ENCODE assay signal across 9 mouse cellular contexts in genomic region chr4:108387106-108387505, GRCm38 (mm10). TPM values are rescaled to one million over a fixed set of nuclear protein-coding genes. Genes with fewer than 3 reads are reported as not detected.
A peak's percentile ranks its signal among the peaks of the same experiment; 100 is the strongest.
DNase-seq lines count a peak whose midpoint lies in the region; ATAC-seq and TF ChIP-seq lines count a peak whose summit lies in the region.
"Had no signal": no experiment of that assay in that cellular context is flagged by ENCODE, and none has a peak within 500 bp of the region (broad histone marks: within the 10 kb centered on the region; RNA-seq: fewer than 3 reads in every experiment).

No protein-coding gene starts in this region.

- peaks cover 11% of the 10 kb centered on the region; the same call in 1 of the 2 replicates for H3K4me1 ChIP-seq in liver, embryonic 12.5 days
- no peaks in the 10 kb centered on the region; the same call in 1 of the 2 replicates for H3K4me1 ChIP-seq in stomach, postnatal 0 days (replicated peaks; ENCODE audit: control insufficient read depth, insufficient read depth)

- H3K9ac ChIP-seq in liver, embryonic 12.5 days = no peak overlapping the region
- no peak overlapping the region for H3K9ac ChIP-seq in stomach, postnatal 0 days (ENCODE audit: low read length)

- no peak for TF ChIP-seq EP300 in stomach, postnatal 0 days (optimal IDR thresholded peaks at IDR 0.05)

- peaks cover 52% of the 10 kb centered on the region for H3K27me3 ChIP-seq in liver, embryonic 12.5 days (replicated peaks)
- no peaks in the 10 kb centered on the region for H3K27me3 ChIP-seq in stomach, postnatal 0 days (ENCODE audit: control insufficient read depth, insufficient read depth, low read length)

- no peaks in the 10 kb centered on the region for H3K9me3 ChIP-seq in liver, embryonic 12.5 days (replicated peaks)
- no peaks in the 10 kb centered on the region for H3K9me3 ChIP-seq in stomach, postnatal 0 days (ENCODE audit: control insufficient read depth, low read length)

- ATAC-seq in liver, embryonic 12.5 days = no peak
- peak; percentile 58 for ATAC-seq in stomach, postnatal 0 days (ENCODE audit: low FRiP score, low TSS enrichment)

- WGBS in liver, embryonic 12.5 days (ENCODE audit: insufficient replicate concordance) = 36% methylated on average over 4 of the region's 4 CpGs
- WGBS in stomach, postnatal 0 days = 31% methylated on average over 4 of the region's 4 CpGs

- intact Hi-C loops in gastrocnemius, adult 2 months (cut with DNase I) = no loop called here

- peak overlapping the region; percentile 75 for H3K4me3 ChIP-seq in gastrocnemius, adult 2 months
- H3K4me3 ChIP-seq in liver, embryonic 12.5 days = peak overlapping the region; percentile 38; the same call in 1 of the 2 replicates
- H3K4me3 ChIP-seq in stomach, postnatal 0 days (ENCODE audit: low read depth, low read length) = no peak overlapping the region

- H3K4me2 ChIP-seq in liver, embryonic 12.5 days = peak overlapping the region; percentile 63
- H3K4me2 ChIP-seq in stomach, postnatal 0 days (replicated peaks; ENCODE audit: low read depth) = peak overlapping the region; percentile 58

- no peak for DNase-seq in gastrocnemius, adult 2 months
- no peak for DNase-seq in gastrocnemius, adult 8-10 months (ENCODE audit: low spot score in 2 of 2)
- DNase-seq in urinary bladder, postnatal 14 days (ENCODE audit: low spot score) = peak; percentile 35
- DNase-seq in urinary bladder, postnatal 36 days (ENCODE audit: low spot score in 2 of 2) = no peak
- DNase-seq in stomach, postnatal 0 days (ENCODE audit: low spot score) = peak; percentile 71
- DNase-seq in spleen, postnatal 4 days (ENCODE audit: low spot score in 2 of 2) = no peak
- DNase-seq in left cerebral cortex, adult 11 months (ENCODE audit: low spot score) = no peak
- DNase-seq: layer of hippocampus, adult 9-11 months had no signal

- H3K27ac ChIP-seq in gastrocnemius, adult 2 months = peak overlapping the region; percentile 77
- H3K27ac ChIP-seq in liver, embryonic 12.5 days = no peak overlapping the region
- peak overlapping the region; percentile 74; the same call in 1 of the 2 replicates for H3K27ac ChIP-seq in stomach, postnatal 0 days (replicated peaks)

- TF ChIP-seq CTCF in gastrocnemius, adult 2 months (IDR thresholded peaks at IDR 0.05) = no peak
- no peak for TF ChIP-seq CTCF in stomach, postnatal 0 days (IDR thresholded peaks at IDR 0.05; ENCODE audit: low read depth)

- H3K36me3 ChIP-seq in liver, embryonic 12.5 days = no peaks in the 10 kb centered on the region
- no peaks in the 10 kb centered on the region for H3K36me3 ChIP-seq in stomach, postnatal 0 days (ENCODE audit: control insufficient read depth, insufficient read depth, low read length)

RNA-seq across cellular contexts. Expression of gene Shisal2a, which starts 4.0 kb away (rescaled TPM):
- not detected for total RNA-seq in gastrocnemius, adult 2 months (2021)
- not detected for total RNA-seq in gastrocnemius, adult 8-10 months (2022)
- polyA plus RNA-seq in liver, embryonic 12.5 days (2016; fragmentation: Nextera tagmentation; extraction: Ambion mirVana) = 0.32 TPM in 1 of 2 replicates, not detected in the other
- 4.5 and 4.9 TPM in 2 replicates for polyA plus RNA-seq in stomach, postnatal 0 days (2015; fragmentation: Nextera tagmentation; extraction: Ambion mirVana)

RNA-seq across cellular contexts. Expression of gene Gpx7, which starts 19.7 kb away (rescaled TPM):
- total RNA-seq in gastrocnemius, adult 2 months (2021) = 1 to 10 TPM; 6.3 TPM
- 10 to 100 TPM in 1 of 4 experiments, 1 to 10 TPM in 3; 5.0 to 11.8 (median 5.7) TPM for total RNA-seq in gastrocnemius, adult 8-10 months (2022)
- 12.3 and 13.6 TPM in 2 replicates for polyA plus RNA-seq in liver, embryonic 12.5 days (2016; fragmentation: Nextera tagmentation; extraction: Ambion mirVana)
- polyA plus RNA-seq in stomach, postnatal 0 days (2015; fragmentation: Nextera tagmentation; extraction: Ambion mirVana) = 34.5 and 35.5 TPM in 2 replicates

RNA-seq across cellular contexts. Expression of gene Coa7, which starts 59.2 kb away (rescaled TPM):
- total RNA-seq in gastrocnemius, adult 2 months (2021) = 10 to 100 TPM; 33.6 to 35.8 TPM
- total RNA-seq in gastrocnemius, adult 8-10 months (2022) = 10 to 100 TPM; 26.4 to 40.8 (median 33.7) TPM
- 33.7 and 34.3 TPM in 2 replicates for polyA plus RNA-seq in liver, embryonic 12.5 days (2016; fragmentation: Nextera tagmentation; extraction: Ambion mirVana)
- 59.3 and 62.3 TPM in 2 replicates for polyA plus RNA-seq in stomach, postnatal 0 days (2015; fragmentation: Nextera tagmentation; extraction: Ambion mirVana)

Comparison
In these comparisons a context has a peak if more than half of its experiments do, and no peak if none do; other contexts are left out.
1. DNase-seq: peak in urinary bladder, postnatal 14 days (single experiment) and stomach, postnatal 0 days (single experiment); none in gastrocnemius, adult 2 months (single experiment), gastrocnemius, adult 8-10 months (0 of 2), urinary bladder, postnatal 36 days (0 of 2), spleen, postnatal 4 days (0 of 2) and left cerebral cortex, adult 11 months (single experiment).